Mouse (Mus musculus) ovary, adult 18-20 months (tissue): ENCODE measurements around the gene Drd5.
A peak's percentile ranks its signal among the peaks of the same experiment; 100 is the strongest.

ENCODE experiments used
- DNase-seq: peaks from one replicate; pipeline ENCODE4 v3.0.0; 2022; ENCODE audit warnings: low spot score, mixed read lengths

Drd5 gene

GRCm38 (mm10) chr5:38350351-38350929, 31.3 kb downstream of the Drd5 start:
- DNase-seq, result no peak

GRCm38 (mm10) chr5:38356927-38357326, 37.8 kb downstream of the Drd5 start:
- no peak for DNase-seq

GRCm38 (mm10) chr5:38359716-38360115, 40.5 kb downstream of the Drd5 start:
- no peak for DNase-seq

- DNase-seq, result no peak
These were observed 45.2 kb downstream of the Drd5 start for GRCm38 (mm10) chr5:38364396-38364795.

- no peak for DNase-seq
These were observed 46.4 kb downstream of the Drd5 start for GRCm38 (mm10) chr5:38365521-38365920.

- DNase-seq, result peak; percentile 41
These were observed 47.7 kb downstream of the Drd5 start for GRCm38 (mm10) chr5:38366650-38367470.

GRCm38 (mm10) chr5:38371308-38371707, 52.1 kb downstream of the Drd5 start:
- DNase-seq, result no peak
